Mouse (Mus musculus): Measurements from ENCODE around the gene Cpne2. TPM values are rescaled to one million over a fixed set of nuclear protein-coding genes. Genes with fewer than 3 reads are reported as not detected.
A peak's percentile ranks its signal among the peaks of the same experiment; 100 is the strongest.

The Cpne2 gene
- total RNA-seq (2014; fragmentation: Nextera tagmentation) (111 and 116 TPM in 2 replicates), total RNA-seq (2017) (78.7 and 81.7 TPM in 2 replicates)

GRCm38 (mm10) chr8:94532873-94533671 is at the start of gene Cpne2:
Cpne2 (plus strand) TSS chr8:94532990.
- peak; percentile 41 for ATAC-seq (replicated peaks; ENCODE audit: low FRiP score, low TSS enrichment, poor library complexity, severe bottlenecking)

GRCm38 (mm10) chr8:94485288-94485687 is 47.5 kb upstream of the Cpne2 start:
- no peak for ATAC-seq (replicated peaks; ENCODE audit: low FRiP score, low TSS enrichment, poor library complexity, severe bottlenecking)

GRCm38 (mm10) chr8:94485882-94486281 is 46.9 kb upstream of the Cpne2 start:
- ATAC-seq (replicated peaks; ENCODE audit: low FRiP score, low TSS enrichment, poor library complexity, severe bottlenecking) = no peak

- no peak for ATAC-seq (replicated peaks; ENCODE audit: low FRiP score, low TSS enrichment, poor library complexity, severe bottlenecking)
These were observed 44.8 kb upstream of the Cpne2 start for GRCm38 (mm10) chr8:94488016-94488415.

GRCm38 (mm10) chr8:94489809-94490483 is 42.8 kb upstream of the Cpne2 start:
- peak; percentile 48 for ATAC-seq (replicated peaks; ENCODE audit: low FRiP score, low TSS enrichment, poor library complexity, severe bottlenecking)

- ATAC-seq (replicated peaks; ENCODE audit: low FRiP score, low TSS enrichment, poor library complexity, severe bottlenecking) = peak; percentile 69
These were observed 40.6 kb upstream of the Cpne2 start for GRCm38 (mm10) chr8:94492021-94492681.

GRCm38 (mm10) chr8:94493240-94493639 is 39.5 kb upstream of the Cpne2 start:
- no peak for ATAC-seq (replicated peaks; ENCODE audit: low FRiP score, low TSS enrichment, poor library complexity, severe bottlenecking)

GRCm38 (mm10) chr8:94515430-94516208 is 17.2 kb upstream of the Cpne2 start:
- ATAC-seq (replicated peaks; ENCODE audit: low FRiP score, low TSS enrichment, poor library complexity, severe bottlenecking) = peak; percentile 77

- ATAC-seq (replicated peaks; ENCODE audit: low FRiP score, low TSS enrichment, poor library complexity, severe bottlenecking) = peak; percentile 33
These were observed 16.6 kb upstream of the Cpne2 start for GRCm38 (mm10) chr8:94516209-94516593.

- no peak for ATAC-seq (replicated peaks; ENCODE audit: low FRiP score, low TSS enrichment, poor library complexity, severe bottlenecking)
These were observed 16.0 kb upstream of the Cpne2 start for GRCm38 (mm10) chr8:94516766-94517165.

- ATAC-seq (replicated peaks; ENCODE audit: low FRiP score, low TSS enrichment, poor library complexity, severe bottlenecking) = no peak
These were observed 14.5 kb upstream of the Cpne2 start for GRCm38 (mm10) chr8:94518331-94518730.

- ATAC-seq (replicated peaks; ENCODE audit: low FRiP score, low TSS enrichment, poor library complexity, severe bottlenecking) = no peak
These were observed 13.8 kb upstream of the Cpne2 start for GRCm38 (mm10) chr8:94519021-94519420.

- ATAC-seq (replicated peaks; ENCODE audit: low FRiP score, low TSS enrichment, poor library complexity, severe bottlenecking) = 0 out of 2 replicates have a peak, but pooled peaks have one; percentile 38
These were observed 11.3 kb upstream of the Cpne2 start for GRCm38 (mm10) chr8:94521481-94521880.

GRCm38 (mm10) chr8:94522482-94522881 is 10.3 kb upstream of the Cpne2 start:
- no peak for ATAC-seq (replicated peaks; ENCODE audit: low FRiP score, low TSS enrichment, poor library complexity, severe bottlenecking)

- ATAC-seq (replicated peaks; ENCODE audit: low FRiP score, low TSS enrichment, poor library complexity, severe bottlenecking) = no peak
These were observed 8.2 kb upstream of the Cpne2 start for GRCm38 (mm10) chr8:94524554-94524953.

GRCm38 (mm10) chr8:94527178-94527577 is 5.6 kb upstream of the Cpne2 start:
- no peak for ATAC-seq (replicated peaks; ENCODE audit: low FRiP score, low TSS enrichment, poor library complexity, severe bottlenecking)

- ATAC-seq (replicated peaks; ENCODE audit: low FRiP score, low TSS enrichment, poor library complexity, severe bottlenecking) = peak; percentile 74
These were observed 4.5 kb upstream of the Cpne2 start for GRCm38 (mm10) chr8:94528245-94528644.

GRCm38 (mm10) chr8:94529875-94530274 is 2.9 kb upstream of the Cpne2 start:
- 0 out of 2 replicates have a peak, but pooled peaks have one; percentile 16 for ATAC-seq (replicated peaks; ENCODE audit: low FRiP score, low TSS enrichment, poor library complexity, severe bottlenecking)

GRCm38 (mm10) chr8:94530643-94531042 is 2.1 kb upstream of the Cpne2 start:
- no peak for ATAC-seq (replicated peaks; ENCODE audit: low FRiP score, low TSS enrichment, poor library complexity, severe bottlenecking)
